Comparison of ENCODE assay signal across 11 mouse cellular contexts in genomic region chr3:127631582-127631981, GRCm38 (mm10). TPM values are rescaled to one million over a fixed set of nuclear protein-coding genes. Genes with fewer than 3 reads are reported as not detected.
A peak's percentile ranks its signal among the peaks of the same experiment; 100 is the strongest.
DNase-seq lines count a peak whose midpoint lies in the region; ATAC-seq and TF ChIP-seq lines count a peak whose summit lies in the region.
"Had no signal": no experiment of that assay in that cellular context is flagged by ENCODE, and none has a peak within 500 bp of the region (broad histone marks: within the 10 kb centered on the region; RNA-seq: fewer than 3 reads in every experiment).

No protein-coding gene starts in this region.

- H3K4me3 ChIP-seq in midbrain, embryonic 10.5 days, result peak overlapping the region; percentile 64
- H3K4me3 ChIP-seq in midbrain, postnatal 0 days (ENCODE audit: low read depth, low read length), result no peak overlapping the region
- peak overlapping the region; percentile 5; the same call in 1 of the 2 replicates for H3K4me3 ChIP-seq in forebrain, embryonic 16.5 days (replicated peaks; ENCODE audit: low read length)
- H3K4me3 ChIP-seq in midbrain, embryonic 12.5 days, result peak overlapping the region; percentile 5; the same call in 1 of the 2 replicates

- H3K4me2 ChIP-seq in midbrain, postnatal 0 days (ENCODE audit: low read depth, low read length, poor library complexity, severe bottlenecking), result no peak overlapping the region
- H3K4me2 ChIP-seq in forebrain, embryonic 16.5 days (ENCODE audit: low read length), result peak overlapping the region; percentile 76
- peak overlapping the region; percentile 70 for H3K4me2 ChIP-seq in midbrain, embryonic 12.5 days (replicated peaks)

- peaks cover 87% of the 10 kb centered on the region for H3K4me1 ChIP-seq in midbrain, embryonic 10.5 days
- H3K4me1 ChIP-seq in midbrain, postnatal 0 days (ENCODE audit: insufficient read depth, low read length), result peaks cover 5% of the 10 kb centered on the region; the same call in 1 of the 2 replicates
- peaks cover 50% of the 10 kb centered on the region for H3K4me1 ChIP-seq in forebrain, embryonic 16.5 days (replicated peaks; ENCODE audit: control insufficient read depth, insufficient read depth, low read length)
- H3K4me1 ChIP-seq in midbrain, embryonic 12.5 days, result peaks cover 65% of the 10 kb centered on the region

- no peak for ATAC-seq in midbrain, postnatal 0 days (ENCODE audit: low FRiP score)
- ATAC-seq in forebrain, embryonic 16.5 days, result no peak
- no peak for ATAC-seq in midbrain, embryonic 12.5 days (ENCODE audit: low FRiP score, low read depth)
- ATAC-seq in monocyte, adult 5-6 weeks (replicated peaks; ENCODE audit: insufficient number of reproducible peaks, low FRiP score, low TSS enrichment, poor library complexity, severe bottlenecking), result no peak
- no peak for ATAC-seq in CD4-positive, CD25-positive, alpha-beta regulatory T cell, adult 4 months

- H3K9me3 ChIP-seq in midbrain, embryonic 10.5 days (replicated peaks), result no peaks in the 10 kb centered on the region
- H3K9me3 ChIP-seq in midbrain, postnatal 0 days (ENCODE audit: low read length), result no peaks in the 10 kb centered on the region
- H3K9me3 ChIP-seq in forebrain, embryonic 16.5 days (ENCODE audit: control insufficient read depth, low read length), result no peaks in the 10 kb centered on the region
- H3K9me3 ChIP-seq in midbrain, embryonic 12.5 days, result no peaks in the 10 kb centered on the region
- H3K9me3 ChIP-seq: liver, embryonic 15.5 days had no signal

- peak; percentile 50 for DNase-seq in midbrain, embryonic 10.5 days (ENCODE audit: low spot score)
- no peak for DNase-seq in midbrain, postnatal 0 days (ENCODE audit: low spot score)
- no peak for DNase-seq in cerebellum, adult 9-11 months
- DNase-seq: thymus, postnatal 36 days had no signal

- TF ChIP-seq CTCF in midbrain, postnatal 0 days (IDR thresholded peaks at IDR 0.05), result no peak

- H3K27ac ChIP-seq in midbrain, embryonic 10.5 days (replicated peaks), result peak overlapping the region; percentile 89; the same call in 1 of the 2 replicates
- H3K27ac ChIP-seq in midbrain, postnatal 0 days (ENCODE audit: low read depth, low read length), result no peak overlapping the region
- peak overlapping the region; percentile 65 for H3K27ac ChIP-seq in forebrain, embryonic 16.5 days (ENCODE audit: low read length)
- peak overlapping the region; percentile 92; the same call in 1 of the 2 replicates for H3K27ac ChIP-seq in midbrain, embryonic 12.5 days (replicated peaks)
- H3K27ac ChIP-seq: liver, embryonic 15.5 days had no signal

- 1% methylated on average over 10 of the region's 10 CpGs for WGBS in midbrain, embryonic 10.5 days
- WGBS in midbrain, postnatal 0 days, result under 1% methylated on average over 10 of the region's 10 CpGs
- WGBS in forebrain, embryonic 16.5 days, result 0% methylated on average over 10 of the region's 10 CpGs
- WGBS in midbrain, embryonic 12.5 days, result under 1% methylated on average over 10 of the region's 10 CpGs

- H3K36me3 ChIP-seq in midbrain, embryonic 10.5 days, result no peaks in the 10 kb centered on the region
- no peaks in the 10 kb centered on the region for H3K36me3 ChIP-seq in midbrain, postnatal 0 days (ENCODE audit: insufficient read depth, low read length)
- no peaks in the 10 kb centered on the region for H3K36me3 ChIP-seq in forebrain, embryonic 16.5 days (ENCODE audit: control insufficient read depth, insufficient read depth)
- no peaks in the 10 kb centered on the region for H3K36me3 ChIP-seq in midbrain, embryonic 12.5 days
- H3K36me3 ChIP-seq: liver, embryonic 15.5 days had no signal

- peaks cover 100% of the 10 kb centered on the region for H3K27me3 ChIP-seq in midbrain, embryonic 10.5 days (ENCODE audit: low read depth, poor library complexity, severe bottlenecking)
- H3K27me3 ChIP-seq in midbrain, postnatal 0 days (ENCODE audit: insufficient read depth, low read length), result peaks cover 64% of the 10 kb centered on the region
- H3K27me3 ChIP-seq in forebrain, embryonic 16.5 days (replicated peaks; ENCODE audit: control insufficient read depth, insufficient read depth, low read length), result peaks cover 18% of the 10 kb centered on the region
- peaks cover 88% of the 10 kb centered on the region for H3K27me3 ChIP-seq in midbrain, embryonic 12.5 days

- no peak overlapping the region for H3K9ac ChIP-seq in midbrain, postnatal 0 days (replicated peaks; ENCODE audit: low read length, poor library complexity, severe bottlenecking)
- no peak overlapping the region for H3K9ac ChIP-seq in forebrain, embryonic 16.5 days (replicated peaks; ENCODE audit: low read depth, low read length)
- no peak overlapping the region for H3K9ac ChIP-seq in midbrain, embryonic 12.5 days (replicated peaks)
- H3K9ac ChIP-seq: liver, embryonic 15.5 days had no signal

RNA-seq across cellular contexts. Expression of gene Neurog2, which starts 1.4 kb away (rescaled TPM):
- 26.5 and 47.5 TPM in 2 replicates for polyA plus RNA-seq in midbrain, embryonic 10.5 days (2016; fragmentation: Nextera tagmentation; extraction: Ambion mirVana)
- total RNA-seq in midbrain, postnatal 0 days (2014; rRNA removed), result 0.99 and 2.3 TPM in 2 replicates
- polyA plus RNA-seq in midbrain, postnatal 0 days (2015; fragmentation: Nextera tagmentation; extraction: Ambion mirVana), result 0.21 and 0.51 TPM in 2 replicates
- polyA plus RNA-seq in forebrain, embryonic 16.5 days (2015; fragmentation: Nextera tagmentation; extraction: Ambion mirVana), result 53.3 and 71.3 TPM in 2 replicates
- polyA plus RNA-seq in midbrain, embryonic 12.5 days (2016; fragmentation: Nextera tagmentation; extraction: Ambion mirVana), result 83.0 and 155 TPM in 2 replicates
- 0.29 TPM in 1 of 3 replicates, not detected in the others for total RNA-seq in monocyte, adult 5-6 weeks (2017)
- not detected for polyA plus RNA-seq in CD4-positive, CD25-positive, alpha-beta regulatory T cell, adult 4 months (2017; shearing (Covaris generic))
- total RNA-seq: heart, adult 8-10 months; hematopoietic stem cell, adult 5-6 weeks had no signal
- polyA plus RNA-seq: liver, embryonic 15.5 days had no signal

Comparison
In these comparisons a context has a peak if more than half of its experiments do, and no peak if none do; other contexts are left out.
1. RNA of gene Neurog2, which starts 1.4 kb away (polyA plus RNA-seq): 83.0 to 155 TPM in midbrain, embryonic 12.5 days, 53.3 to 71.3 TPM in forebrain, embryonic 16.5 days and 26.5 to 47.5 TPM in midbrain, embryonic 10.5 days; 0.21 to 0.51 TPM in midbrain, postnatal 0 days and not detected in CD4-positive, CD25-positive, alpha-beta regulatory T cell, adult 4 months; every median in the first group is over 10 times any median in the second.